Mouse (Mus musculus): ENCODE measurements at regions not wholly inside any gene's neighbourhood (a gene's known extent, or its start where the extent isn't known, plus 50 kb on each side); places are given as distances from the start of the nearest gene placed in this dataset.

- TF ChIP-seq CTCF (IDR thresholded peaks at IDR 0.05; ENCODE audit: borderline replicate concordance, insufficient read depth, low read depth, low read length) (no peak), POLR2A (IDR thresholded peaks at IDR 0.05; ENCODE audit: borderline replicate concordance, insufficient read depth, low read length) (no peak)
Measured at GRCm38 (mm10) chr13:90420966-90421365, 331.6 kb upstream of the Xrcc4 start.
